Mouse (Mus musculus) liver, adult 2 months (tissue): ENCODE measurements around the gene Dlg1.

ENCODE experiments used
- CTCF ChIP-seq: fragments of 200-500 bp; IDR thresholded peaks from 2 replicates; pipeline ENCODE4 v1.5.1; 2011; ENCODE audit warnings: low read depth, low read length, control low read depth
- POLR2A ChIP-seq: fragments of 200-500 bp; IDR thresholded peaks from 2 replicates; pipeline ENCODE4 v1.6.1; 2011; ENCODE audit warnings: low read length, control low read depth; ENCODE audit not compliant: insufficient read depth; ENCODE audit errors: extremely low read depth

- TF ChIP-seq CTCF: no peak
- no peak for TF ChIP-seq POLR2A
These were observed 9.2 kb upstream of the Dlg1 start for GRCm38 (mm10) chr16:31654021-31654420.
